Mouse (Mus musculus) liver, adult 2 months (tissue): ENCODE results near the gene Sulf2.

Experiments used
- CTCF ChIP-seq: fragments of 200-500 bp; IDR thresholded peaks from 2 replicates; pipeline ENCODE4 v1.5.1; 2011; ENCODE audit warnings: low read depth, low read length, control low read depth
- POLR2A ChIP-seq: fragments of 200-500 bp; IDR thresholded peaks from 2 replicates; pipeline ENCODE4 v1.6.1; 2011; ENCODE audit warnings: low read length, control low read depth; ENCODE audit not compliant: insufficient read depth; ENCODE audit errors: extremely low read depth

DNA sequence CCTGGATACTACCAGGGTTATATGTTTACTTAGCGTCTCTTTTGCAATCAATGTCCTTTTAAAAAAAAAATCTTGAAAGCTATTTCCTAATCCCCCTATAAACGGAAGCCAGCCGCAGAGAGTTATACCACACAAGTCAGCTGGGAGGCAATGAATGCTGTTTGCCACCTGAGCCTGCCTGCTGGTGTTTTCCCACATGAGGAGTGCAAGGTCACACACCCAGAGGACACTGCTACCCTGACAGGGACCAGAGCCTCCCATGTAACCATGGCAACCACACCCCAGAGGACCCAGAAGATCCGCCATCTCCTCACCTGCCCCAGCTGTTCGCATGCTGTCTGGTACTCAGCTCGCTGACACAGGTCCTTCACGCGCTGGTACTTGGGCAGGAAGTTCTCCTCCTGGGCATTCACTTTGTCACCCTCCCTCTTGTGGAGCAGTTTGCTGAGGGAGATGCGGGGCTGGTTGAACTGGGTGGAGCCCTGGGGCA is 71.9 kb downstream of the Sulf2 start:
- TF ChIP-seq POLR2A (no peak), CTCF (no peak)
